Mouse (Mus musculus) stomach, postnatal 0 days (tissue): ENCODE measurements around the gene Sept12.

Experiments
- CTCF ChIP-seq: IDR thresholded peaks from 2 replicates; pipeline ENCODE4 v1.5.1; 2016; ENCODE audit warnings: antibody characterized with exemption, low read depth, mild to moderate bottlenecking, moderate library complexity
- EP300 ChIP-seq: optimal IDR thresholded peaks from 2 replicates; pipeline ENCODE3; 2016; ENCODE audit warnings: antibody characterized with exemption

GRCm38 (mm10) chr16:4998984-4999383, 1.3 kb upstream of the Sept12 start:
- TF ChIP-seq CTCF (no peak), EP300 (no peak)
